Mouse (Mus musculus) c-Kit-positive CD71-negative TER-119-negative erythroid progenitor cells, embryonic 14.5 days (primary cell): Measurements from ENCODE around the gene Tmed1.
"Not testable (repeated sequence)": the region's sequence is repeated elsewhere in the genome, so short reads cannot be mapped to it uniquely, and the experiment has no call there.

Experiments used
- DNase-seq: peaks from one replicate; pipeline ENCODE4 v3.0.0-alpha.2; 2013; ENCODE audit warnings: low read depth

The Tmed1 gene

DNA sequence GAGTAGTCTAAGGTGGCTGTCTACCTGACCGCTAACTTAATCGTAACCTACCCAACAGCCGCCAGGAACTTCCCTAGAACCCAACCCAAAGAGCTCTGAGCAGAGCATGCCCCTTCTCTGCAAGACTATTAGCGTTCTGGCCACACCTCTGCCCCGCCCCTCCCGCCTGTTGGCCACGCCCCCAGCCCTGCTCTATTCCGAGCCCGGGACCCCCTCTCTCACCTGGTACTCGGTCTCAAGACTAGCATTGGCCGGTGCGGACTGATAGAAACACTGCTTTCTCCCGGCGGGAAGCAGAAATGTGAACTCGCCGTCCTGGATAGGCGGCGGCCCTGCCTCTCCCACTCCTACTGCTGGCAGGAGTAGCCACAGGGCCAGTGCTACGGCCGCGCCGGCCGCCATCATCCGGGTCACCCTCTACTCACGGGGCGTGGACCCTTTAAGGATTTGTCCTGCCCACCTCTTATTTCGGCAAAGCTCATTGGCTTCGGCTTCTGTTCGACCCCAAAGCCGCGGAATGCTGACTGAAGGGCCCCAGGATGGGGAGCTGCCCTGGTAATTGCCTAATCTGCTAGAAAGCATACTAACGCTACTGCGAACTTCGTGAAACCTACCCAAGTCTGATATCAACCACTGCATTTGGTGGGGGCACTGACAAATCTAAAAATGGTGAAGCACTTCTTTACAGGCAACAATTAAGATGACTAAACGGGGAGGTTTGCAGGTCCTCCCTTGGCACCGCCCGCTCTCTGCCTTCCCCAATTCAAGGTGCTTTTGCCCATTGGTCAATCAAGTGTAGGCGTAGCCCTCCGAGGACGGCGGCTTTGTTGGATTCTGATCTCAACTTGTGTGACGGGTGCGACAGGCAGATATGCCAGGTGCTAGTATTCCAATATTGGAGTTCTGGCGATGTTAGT lies at the start of gene Tmed1:
Gene Tmed1 (minus strand): TSS at position 481 of the 917 bp plus-strand sequence.
- peak; percentile 92 for DNase-seq

DNA sequence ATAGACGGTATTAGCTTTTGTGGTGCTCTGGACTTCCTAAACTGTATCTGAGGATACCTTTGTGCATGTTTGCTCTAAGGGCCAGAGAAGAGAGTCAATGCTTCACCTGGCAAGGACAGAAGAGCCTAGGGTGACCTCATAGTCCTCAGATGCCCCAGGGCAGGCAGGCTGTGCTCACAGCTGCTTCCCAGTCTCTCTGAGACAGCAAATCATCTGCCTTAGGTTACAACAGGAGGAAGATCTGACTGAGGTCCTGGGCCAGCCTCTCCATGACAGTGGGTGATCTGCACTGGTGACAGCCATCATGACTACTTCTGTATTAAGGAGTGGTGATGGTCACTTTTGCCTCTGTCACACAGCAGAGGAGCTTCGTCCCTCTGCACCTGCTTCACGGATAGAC lies 49.1 kb upstream of the Tmed1 start:
- no peak for DNase-seq

DNA sequence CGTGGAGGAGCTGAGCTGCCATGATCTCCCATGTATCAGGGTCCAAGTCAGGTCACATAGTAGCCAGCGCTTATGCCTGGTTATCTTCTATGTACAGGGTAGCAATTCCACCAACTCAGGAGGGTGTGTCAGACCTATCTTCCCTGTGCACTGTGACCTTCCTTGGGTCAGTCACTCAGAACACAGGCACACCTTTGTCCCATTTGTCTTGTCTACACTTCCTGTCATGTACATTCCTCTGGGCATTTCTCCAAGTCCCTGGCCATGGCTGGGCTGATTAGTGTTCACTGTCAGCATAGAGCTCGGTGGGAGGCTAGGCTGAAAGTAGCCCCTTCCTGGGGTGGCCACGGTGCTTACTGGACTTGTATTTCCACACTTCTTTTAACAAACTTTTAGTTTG lies 48.3 kb upstream of the Tmed1 start:
- no peak for DNase-seq

DNA sequence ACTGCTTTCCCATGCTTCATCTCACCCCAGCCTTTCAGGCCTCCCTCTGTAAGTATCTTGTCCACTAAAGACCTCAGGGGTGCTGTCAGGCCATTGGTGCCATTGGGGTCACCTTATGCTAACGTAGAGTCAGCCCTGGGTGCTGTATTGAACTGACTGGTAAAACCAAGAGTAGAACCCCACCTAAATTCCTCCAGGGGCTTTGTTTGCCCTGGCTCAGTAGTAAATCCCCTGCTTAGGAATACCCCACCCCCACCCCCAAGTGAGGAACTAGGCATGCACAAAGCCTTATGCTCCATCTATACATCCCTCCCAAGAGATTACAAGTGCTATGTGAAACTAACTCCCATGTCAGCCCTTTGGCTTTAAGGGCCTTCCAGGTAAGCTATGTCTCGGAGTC lies 47.5 kb upstream of the Tmed1 start:
- DNase-seq: no peak

DNA sequence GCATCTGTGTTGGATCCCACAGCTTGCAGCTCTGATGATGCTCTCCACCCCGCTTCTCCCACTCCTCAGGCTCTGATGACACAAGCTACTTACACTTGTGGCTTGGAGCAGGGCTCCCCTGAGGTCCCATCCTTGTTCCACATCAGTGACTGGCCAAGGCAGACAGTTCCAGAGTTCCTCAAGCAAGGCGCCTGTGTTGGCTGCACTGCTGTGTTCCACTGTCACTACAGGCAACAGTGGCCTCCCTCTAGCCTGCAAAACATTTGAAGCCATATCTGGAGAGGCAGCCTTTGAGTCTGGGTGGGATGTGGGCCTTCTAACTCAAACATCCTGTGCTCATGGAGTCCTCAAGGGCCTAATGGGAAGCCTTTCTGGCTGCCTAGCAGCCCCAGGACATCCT lies 46.9 kb upstream of the Tmed1 start:
- DNase-seq: no peak

DNA sequence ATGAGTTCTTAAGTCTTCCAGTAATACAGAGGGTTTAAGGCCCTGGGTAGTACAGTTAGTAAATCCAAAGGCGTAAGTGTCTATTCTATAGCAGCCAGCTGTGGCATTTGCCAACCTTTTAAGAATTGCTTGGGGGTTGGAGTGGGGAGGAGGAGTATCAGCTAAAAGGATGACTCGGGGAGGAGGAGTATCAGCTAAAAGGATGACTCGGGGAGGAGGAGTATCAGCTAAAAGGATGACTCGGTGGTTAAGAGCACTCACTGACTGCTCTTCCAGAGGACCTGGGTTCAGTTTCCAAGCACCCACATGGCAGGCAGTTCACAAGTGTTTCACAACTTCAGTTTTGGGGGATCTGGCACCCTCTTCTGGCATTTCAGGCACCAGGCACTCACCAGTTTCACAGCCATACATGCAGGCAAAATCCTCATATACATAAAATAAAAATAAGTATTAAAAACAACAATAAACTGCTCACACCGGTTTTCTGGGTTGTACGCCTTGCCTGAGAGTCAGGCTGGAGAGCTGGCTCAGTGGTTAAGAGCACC lies 45.2 kb upstream of the Tmed1 start:
- no peak for DNase-seq

DNA sequence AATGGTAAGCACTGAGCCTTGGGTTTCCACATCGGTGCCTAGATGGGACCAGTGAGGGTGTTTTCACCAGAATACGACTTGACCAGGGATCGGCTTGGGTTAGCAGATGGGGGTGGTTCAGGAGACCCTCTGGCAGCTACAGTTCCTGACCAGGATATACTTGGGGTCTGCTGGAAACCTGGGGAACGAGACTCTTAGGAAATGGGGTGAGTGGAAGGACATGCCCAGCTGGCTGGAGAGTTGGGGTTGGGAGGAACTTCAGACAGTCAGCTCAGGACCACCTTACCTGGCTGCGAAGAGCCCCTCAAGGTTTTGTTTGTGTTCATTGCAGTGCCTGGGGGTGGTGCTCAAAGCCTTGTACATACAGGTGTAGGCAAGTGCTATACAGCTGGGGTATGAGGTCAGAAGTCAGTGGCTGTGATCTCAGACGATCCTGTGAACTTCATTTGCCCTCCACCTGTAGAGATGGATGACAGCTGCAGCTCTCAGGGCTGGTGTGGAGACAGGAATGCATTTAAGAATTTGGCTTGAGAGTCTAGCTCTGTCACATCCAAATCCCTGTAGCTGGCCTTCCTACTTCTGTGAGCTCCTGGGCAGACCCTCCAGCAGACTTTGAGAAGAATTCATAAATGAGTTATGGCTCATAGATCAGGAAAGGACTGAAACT lies 43.7 kb upstream of the Tmed1 start:
- DNase-seq: no peak

DNA sequence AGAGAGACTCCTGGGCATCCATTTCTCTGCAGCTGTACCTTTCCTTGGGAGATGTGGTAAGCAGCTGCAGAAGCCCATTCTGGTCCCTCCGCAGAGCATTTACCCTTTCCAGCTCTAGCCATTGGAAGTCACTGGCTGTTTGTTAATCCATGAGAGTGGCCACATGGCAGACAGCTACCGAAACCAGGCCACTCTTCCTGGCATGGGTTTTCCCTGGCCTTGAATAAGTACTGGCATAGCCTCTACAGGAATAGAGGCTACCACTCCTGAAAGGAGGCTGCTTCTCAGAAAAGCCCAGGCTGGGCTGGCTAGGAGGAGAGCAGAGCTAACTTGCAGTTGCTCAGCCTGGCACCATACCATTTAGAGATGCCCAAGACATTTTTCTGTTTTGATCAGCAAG lies 41.0 kb upstream of the Tmed1 start:
- DNase-seq: no peak

DNA sequence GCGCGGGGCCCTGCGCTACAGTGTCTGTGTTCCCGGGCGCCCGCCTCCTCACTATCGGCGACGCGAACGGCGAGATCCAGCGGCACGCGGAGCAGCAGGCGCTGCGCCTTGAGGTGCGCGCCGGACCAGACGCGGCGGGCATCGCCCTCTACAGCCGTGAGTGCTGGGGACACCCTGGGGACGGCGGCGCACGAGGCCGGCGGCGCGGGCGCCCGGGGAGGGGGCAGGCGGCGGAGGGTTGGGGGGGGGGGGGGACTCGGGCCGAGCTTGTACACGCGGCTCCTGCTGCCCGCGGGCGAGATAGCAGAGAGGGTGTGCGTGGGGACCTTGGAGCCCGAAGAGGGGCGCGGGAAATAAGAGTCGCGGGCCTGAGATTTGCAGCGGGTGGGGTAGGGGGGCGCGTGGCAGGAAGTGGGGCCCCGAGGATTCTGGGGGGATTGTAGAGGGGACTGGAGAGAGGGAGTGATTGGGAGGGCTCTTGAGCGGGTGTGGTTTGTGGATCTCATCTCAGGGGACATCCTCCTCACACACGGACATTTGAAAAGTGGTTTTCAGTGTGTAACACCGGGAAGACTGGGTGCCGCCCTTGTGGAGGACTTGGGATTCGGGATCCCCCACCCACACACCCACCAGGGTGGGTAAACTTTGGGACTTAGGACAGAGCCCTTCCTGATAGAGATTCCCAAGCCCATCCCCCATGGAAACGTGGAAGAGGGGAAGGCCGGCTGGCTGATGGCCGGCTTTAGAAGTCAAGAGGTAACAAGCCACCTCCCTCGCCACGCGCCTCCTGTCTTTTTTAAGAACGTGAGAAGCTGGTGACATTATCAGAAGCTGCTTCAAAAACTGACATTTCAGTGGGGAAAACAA lies 37.3 kb upstream of the Tmed1 start:
- no peak for DNase-seq

DNA sequence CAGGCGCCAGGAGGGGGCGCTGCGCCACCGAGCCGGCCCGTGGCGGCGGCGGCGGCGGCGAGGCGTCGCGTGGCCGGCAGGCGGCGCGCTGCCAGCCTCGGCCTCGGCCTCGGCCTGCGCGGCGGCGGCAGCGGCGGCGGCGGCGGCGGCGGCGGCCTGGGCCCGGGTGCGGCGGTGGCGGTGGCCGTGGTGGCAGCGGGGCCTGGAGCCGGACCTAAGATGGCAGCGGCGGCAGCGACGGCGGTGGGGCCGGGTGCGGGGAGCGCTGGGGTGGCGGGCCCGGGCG lies 36.7 kb upstream of the Tmed1 start, which contains the start of gene Carm1:
Gene Carm1 (plus strand): TSS at position 106 of the 286 bp plus-strand sequence.
- DNase-seq: no peak

DNA sequence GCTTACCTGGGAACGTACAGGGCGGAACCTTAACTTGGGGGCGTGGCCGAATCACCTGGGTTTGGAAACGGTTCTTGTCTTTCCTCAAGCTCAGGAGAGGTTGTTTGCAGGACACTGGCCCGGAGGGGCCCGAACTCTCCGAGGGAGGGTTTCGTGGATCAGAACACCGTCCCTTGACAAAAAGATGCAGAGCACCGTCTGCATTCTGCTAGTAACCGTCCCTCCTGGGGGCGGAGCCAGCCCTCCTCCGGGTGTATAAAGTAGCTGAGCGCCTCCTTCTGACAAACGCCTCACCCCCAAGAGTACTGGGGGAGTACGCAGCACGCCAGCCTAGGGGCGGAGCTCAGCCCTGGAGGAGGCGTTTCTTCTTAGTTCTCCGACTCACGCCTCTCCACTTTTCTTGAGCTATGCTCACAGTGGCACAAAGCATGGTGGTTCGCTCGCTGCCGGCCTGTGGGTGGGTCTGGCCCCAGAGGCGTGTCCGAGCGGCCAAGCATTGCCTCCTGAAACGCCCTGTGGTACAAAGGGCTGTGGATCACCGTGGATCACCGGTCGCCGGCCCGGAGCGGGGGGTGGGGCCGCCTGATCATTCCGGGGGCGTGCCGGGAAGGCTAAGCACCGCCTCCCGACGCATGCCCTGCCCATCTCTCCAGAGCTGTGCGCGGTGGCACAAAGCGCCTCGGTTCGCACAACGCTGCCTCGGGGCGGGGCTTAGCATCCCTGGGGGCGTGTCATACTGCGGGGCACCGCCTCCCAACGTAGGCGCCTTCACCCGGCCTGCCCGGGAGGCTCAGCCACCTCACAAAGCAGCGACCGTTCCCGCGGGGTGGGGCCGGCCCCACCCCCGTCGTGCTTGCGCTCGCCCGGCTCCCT lies 36.1 kb upstream of the Tmed1 start:
- peak; percentile 95 for DNase-seq

DNA sequence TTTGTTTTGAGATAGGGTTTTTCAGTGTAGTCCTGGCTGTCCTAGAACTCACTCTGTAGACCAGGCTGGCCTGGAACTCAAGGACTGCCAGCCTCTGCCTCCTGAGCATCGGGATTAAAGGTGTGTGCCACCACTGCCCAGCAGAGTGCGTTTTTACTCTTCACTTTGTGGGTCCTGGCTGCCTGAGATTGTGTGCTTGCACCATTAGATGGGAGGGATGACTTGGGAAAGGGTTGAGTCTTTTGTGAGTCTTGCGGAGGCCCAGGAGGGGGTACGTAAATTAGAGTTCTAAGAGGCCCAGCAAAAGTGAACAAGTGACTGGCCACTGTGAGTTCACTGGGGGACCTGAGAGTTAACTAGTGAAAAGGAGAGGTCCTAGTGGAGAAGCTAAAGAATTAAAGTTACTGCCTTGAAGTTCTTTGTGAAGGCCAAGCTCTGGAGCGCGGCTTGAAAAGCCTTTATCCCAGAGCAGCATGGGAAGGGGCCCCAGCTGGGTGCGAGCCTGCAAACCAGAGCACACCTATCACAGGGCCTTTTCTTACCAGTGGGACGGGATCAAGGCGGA lies 35.4 kb upstream of the Tmed1 start:
- no peak for DNase-seq

DNA sequence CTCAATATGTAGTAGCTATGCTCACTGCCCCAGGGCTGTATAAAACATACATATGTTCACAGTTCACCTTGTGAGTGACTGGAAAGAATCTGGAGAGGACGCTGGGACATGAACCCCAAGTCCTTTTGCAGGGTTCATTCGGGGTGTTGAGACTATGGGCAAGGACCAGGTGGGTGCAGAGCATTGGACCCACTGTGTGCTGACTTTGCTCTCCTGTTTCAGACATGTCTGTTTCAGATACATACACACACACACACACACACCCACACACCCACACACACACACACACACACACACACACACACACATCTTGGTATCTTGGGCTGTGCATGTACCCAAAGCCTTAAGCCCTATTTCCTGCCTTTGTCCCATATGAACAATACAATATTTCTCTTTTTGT lies 31.9 kb upstream of the Tmed1 start:
- not testable (repeated sequence) for DNase-seq

DNA sequence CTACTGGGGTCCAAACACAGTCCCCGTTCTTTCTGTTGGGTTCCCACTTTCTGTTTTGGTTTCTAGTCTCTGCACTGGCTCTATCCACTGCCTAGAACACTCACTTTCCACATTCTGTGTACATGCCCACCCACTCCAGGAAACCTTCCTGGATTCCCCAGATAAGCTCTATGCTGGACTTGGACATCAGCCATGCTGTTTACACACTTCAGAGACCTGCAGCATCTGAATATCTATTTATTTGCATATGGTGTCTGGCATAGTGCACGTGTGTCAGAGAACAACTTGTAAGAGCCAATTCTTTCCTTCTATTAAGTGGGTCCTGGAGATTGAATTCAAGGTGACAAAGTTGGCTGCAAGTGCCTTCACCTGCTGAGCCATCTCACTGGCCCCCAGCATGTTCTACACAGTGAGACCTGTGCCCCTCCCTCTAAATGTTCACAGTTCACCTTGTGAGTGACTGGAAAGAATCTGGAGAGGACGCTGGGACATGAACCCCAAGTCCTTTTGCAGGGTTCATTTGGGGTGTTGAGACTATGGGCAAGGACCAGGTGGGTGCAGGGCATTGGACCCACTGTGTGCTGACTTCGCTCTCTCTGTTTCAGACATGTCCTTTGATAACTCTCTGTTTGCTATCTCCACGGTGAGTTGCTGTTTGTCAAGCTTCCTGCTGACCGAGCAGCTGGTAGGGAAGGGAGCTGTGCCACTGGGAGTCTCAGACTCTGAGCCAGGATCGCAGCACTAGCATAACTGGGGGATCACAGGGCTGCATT lies 30.1 kb upstream of the Tmed1 start:
- DNase-seq: no peak

DNA sequence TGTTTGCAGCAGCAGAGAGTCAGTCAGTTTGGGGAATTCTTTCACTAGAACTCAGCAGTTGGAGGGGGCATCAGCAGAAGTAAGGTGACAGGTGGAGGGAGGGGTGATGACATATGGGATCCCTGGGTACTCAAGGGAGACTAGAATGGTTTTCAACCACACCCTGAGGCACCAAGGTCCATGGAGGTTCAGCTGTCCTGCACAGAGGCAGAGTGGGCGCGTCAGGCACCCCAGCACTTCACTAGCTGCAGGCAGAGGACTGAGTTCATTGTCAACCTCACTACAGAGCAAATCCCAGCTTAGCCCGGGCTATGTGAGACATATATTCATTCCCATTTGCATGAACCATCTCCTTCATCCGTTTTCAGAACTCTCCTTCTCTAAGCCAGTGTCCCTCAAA lies 27.0 kb upstream of the Tmed1 start:
- DNase-seq: no peak

DNA sequence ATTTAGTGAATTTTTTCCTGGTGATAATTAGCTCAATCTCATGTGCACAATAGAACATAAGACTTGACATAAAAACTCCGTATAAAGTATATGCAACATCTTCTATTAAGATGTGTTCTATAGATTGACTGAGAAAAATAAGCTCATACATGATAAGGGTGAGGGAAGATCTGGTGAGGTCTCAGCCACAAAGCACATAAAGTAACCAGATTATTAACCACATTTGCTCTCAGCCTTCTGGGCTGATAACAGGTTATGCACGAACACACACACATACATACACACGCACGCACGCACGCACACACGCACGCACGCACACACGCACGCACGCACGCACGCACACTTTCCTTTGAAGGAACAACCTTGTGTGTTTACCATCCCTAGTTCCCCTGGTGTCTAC lies 26.4 kb upstream of the Tmed1 start:
- no peak for DNase-seq

DNA sequence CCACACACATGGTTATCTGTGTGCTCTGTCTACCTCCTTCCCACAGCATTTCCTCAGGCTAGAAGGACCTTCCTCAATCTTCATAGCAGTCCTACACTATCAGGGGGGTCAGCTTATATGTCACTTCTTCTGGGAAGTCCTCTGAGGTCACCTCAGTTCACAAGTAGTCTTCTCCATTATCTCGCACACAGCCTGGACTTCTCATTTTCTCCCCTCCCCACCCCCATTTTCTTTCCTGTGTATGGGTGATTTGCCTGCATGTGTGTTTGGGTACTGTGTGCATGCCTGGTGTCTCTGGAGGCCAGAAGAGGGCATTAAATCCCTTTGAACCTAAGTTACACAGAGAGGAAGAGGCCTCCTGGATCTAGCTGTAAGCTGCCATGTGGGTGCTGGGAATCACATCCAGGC lies 17.9 kb upstream of the Tmed1 start:
- DNase-seq: no peak

DNA sequence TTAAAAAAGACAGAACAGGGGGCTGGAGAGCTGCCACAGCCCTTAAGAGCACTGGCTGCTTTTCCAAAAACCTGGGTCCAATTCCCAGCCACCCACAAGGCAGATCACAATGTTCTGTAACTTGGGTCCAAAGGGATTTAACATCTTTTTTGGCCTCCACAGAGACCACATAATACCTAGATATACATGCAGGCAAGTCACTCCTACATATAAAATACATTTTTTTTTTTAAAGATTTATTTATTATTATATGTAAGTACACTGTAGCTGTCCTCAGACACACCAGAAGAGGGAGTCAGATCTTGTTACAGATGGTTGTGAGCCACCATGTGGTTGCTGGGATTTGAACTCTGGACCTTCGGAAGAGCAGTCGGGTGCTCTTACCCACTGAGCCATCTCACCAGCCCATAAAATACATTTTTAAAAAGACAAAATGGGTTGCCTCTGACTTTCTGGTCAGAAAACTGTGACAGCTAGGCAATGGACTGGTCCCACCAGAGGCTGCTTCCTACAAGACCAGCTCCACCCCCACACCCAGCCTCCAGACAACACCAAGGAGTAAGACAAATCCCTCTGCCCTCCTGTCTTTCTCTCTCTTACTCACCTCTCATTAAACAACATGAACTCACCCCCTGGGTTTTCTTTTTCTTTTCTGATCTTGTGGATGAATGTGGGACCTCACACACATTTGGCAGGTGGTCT lies 17.2 kb upstream of the Tmed1 start:
- DNase-seq: no peak

DNA sequence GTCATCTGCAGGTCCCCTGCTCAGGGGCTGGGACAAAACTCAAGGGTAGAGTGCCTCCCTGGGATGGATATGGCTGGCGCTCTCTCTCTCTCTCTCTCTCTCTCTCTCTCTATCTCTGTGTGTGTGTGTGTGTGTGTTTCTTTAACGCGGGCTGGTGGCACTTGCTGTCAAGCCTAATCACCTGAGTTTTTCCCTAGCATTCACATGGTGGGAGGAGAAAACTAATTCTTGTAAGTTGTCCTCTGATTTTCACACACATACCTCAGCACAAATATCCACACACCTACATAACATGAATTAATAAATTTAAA lies 16.5 kb upstream of the Tmed1 start:
- DNase-seq: no peak
